9 mouse cellular contexts compared by ENCODE assay signal in genomic region chr1:38787443-38787842, GRCm38 (mm10). TPM values are rescaled to one million over a fixed set of nuclear protein-coding genes. Genes with fewer than 3 reads are reported as not detected.
A peak's percentile ranks its signal among the peaks of the same experiment; 100 is the strongest.
DNase-seq lines count a peak whose midpoint lies in the region; ATAC-seq and TF ChIP-seq lines count a peak whose summit lies in the region.
"Had no signal": no experiment of that assay in that cellular context is flagged by ENCODE, and none has a peak within 500 bp of the region (broad histone marks: within the 10 kb centered on the region; RNA-seq: fewer than 3 reads in every experiment).

No protein-coding gene starts in this region.

- H3K27me3 ChIP-seq in heart, embryonic 12.5 days (replicated peaks): no peaks in the 10 kb centered on the region
- H3K27me3 ChIP-seq in liver, embryonic 14.5 days (ENCODE audit: control insufficient read depth, insufficient read depth, low read length): no peaks in the 10 kb centered on the region
- H3K27me3 ChIP-seq in neural tube, embryonic 15.5 days (replicated peaks): no peaks in the 10 kb centered on the region
- H3K27me3 ChIP-seq: liver, embryonic 15.5 days had no signal

- H3K27ac ChIP-seq in heart, embryonic 12.5 days (ENCODE audit: poor library complexity, severe bottlenecking): no peak overlapping the region
- no peak overlapping the region for H3K27ac ChIP-seq in cortical plate, adult 2 months (ENCODE audit: insufficient read depth, low read length)
- H3K27ac ChIP-seq in gastrocnemius, adult 2 months: no peak overlapping the region
- H3K27ac ChIP-seq in liver, embryonic 14.5 days: no peak overlapping the region
- H3K27ac ChIP-seq in neural tube, embryonic 15.5 days (replicated peaks): 0 out of 2 replicates have a peak overlapping the region, but pooled peaks have one; percentile 13
- H3K27ac ChIP-seq: liver, embryonic 15.5 days had no signal

- ATAC-seq in heart, embryonic 12.5 days (ENCODE audit: insufficient number of reproducible peaks, low FRiP score): no peak
- no peak for ATAC-seq in liver, embryonic 14.5 days (ENCODE audit: insufficient read depth)
- peak; percentile 42 for ATAC-seq in neural tube, embryonic 15.5 days (ENCODE audit: low FRiP score)

- no peak overlapping the region for H3K4me2 ChIP-seq in heart, embryonic 12.5 days
- no peak overlapping the region for H3K4me2 ChIP-seq in liver, embryonic 14.5 days (ENCODE audit: low read depth)
- H3K4me2 ChIP-seq in neural tube, embryonic 15.5 days: no peak overlapping the region
- H3K4me2 ChIP-seq: liver, embryonic 15.5 days had no signal

- no peak for TF ChIP-seq EP300 in liver, embryonic 14.5 days (IDR thresholded peaks at IDR 0.05; ENCODE audit: low read depth)

- peak; percentile 34 to 69 for DNase-seq in heart, adult 18-20 months
- DNase-seq in T-cell, adult 2 months (ENCODE audit: low spot score): peak; percentile 42
- DNase-seq in gastrocnemius, adult 2 months: peak; percentile 26
- DNase-seq in kidney, postnatal 14 days: peak; percentile 58
- no peak for DNase-seq in liver, embryonic 14.5 days (ENCODE audit: low read depth in 3 of 3, low spot score in 3 of 3)

- peak; percentile 91 for TF ChIP-seq CTCF in cortical plate, adult 2 months (IDR thresholded peaks at IDR 0.05; ENCODE audit: extremely low read depth, insufficient read depth, low read length)
- TF ChIP-seq CTCF in gastrocnemius, adult 2 months (IDR thresholded peaks at IDR 0.05): peak; percentile 82
- TF ChIP-seq CTCF in liver, embryonic 14.5 days (IDR thresholded peaks at IDR 0.05; ENCODE audit: low read depth): peak; percentile 78

- no peak overlapping the region for H3K4me3 ChIP-seq in heart, embryonic 12.5 days
- no peak overlapping the region for H3K4me3 ChIP-seq in cortical plate, adult 2 months (ENCODE audit: insufficient read depth, low read length)
- no peak overlapping the region for H3K4me3 ChIP-seq in gastrocnemius, adult 2 months
- no peak overlapping the region for H3K4me3 ChIP-seq in liver, embryonic 14.5 days (ENCODE audit: insufficient read depth in 1 of 2, low read depth in 2 of 2, low read length in 2 of 2)
- no peak overlapping the region for H3K4me3 ChIP-seq in neural tube, embryonic 15.5 days (replicated peaks)
- H3K4me3 ChIP-seq: liver, embryonic 15.5 days had no signal

- no peak overlapping the region for H3K9ac ChIP-seq in heart, embryonic 12.5 days
- H3K9ac ChIP-seq in liver, embryonic 14.5 days (replicated peaks): no peak overlapping the region
- no peak overlapping the region for H3K9ac ChIP-seq in neural tube, embryonic 15.5 days (replicated peaks)
- H3K9ac ChIP-seq: liver, embryonic 15.5 days had no signal

- intact Hi-C loops in gastrocnemius, adult 2 months (cut with DNase I): loop anchor here (5.0 kb wide), 2 partner anchors 395 to 600 kb away; no protein-coding TSS in a partner anchor

- no peaks in the 10 kb centered on the region for H3K9me3 ChIP-seq in heart, embryonic 12.5 days (replicated peaks)
- no peaks in the 10 kb centered on the region for H3K9me3 ChIP-seq in liver, embryonic 14.5 days (ENCODE audit: control insufficient read depth, low read length)
- no peaks in the 10 kb centered on the region for H3K9me3 ChIP-seq in neural tube, embryonic 15.5 days (replicated peaks)
- H3K9me3 ChIP-seq: liver, embryonic 15.5 days had no signal

- 2% methylated on average over 5 of the region's 5 CpGs for WGBS in heart, embryonic 12.5 days
- WGBS in liver, embryonic 14.5 days (ENCODE audit: insufficient replicate concordance): 5% methylated on average over 5 of the region's 5 CpGs
- WGBS in neural tube, embryonic 15.5 days: 4% methylated on average over 5 of the region's 5 CpGs

- no peak for TF ChIP-seq POLR2A in cortical plate, adult 2 months (IDR thresholded peaks at IDR 0.05; ENCODE audit: extremely low read depth, insufficient read depth, low read length)

- H3K36me3 ChIP-seq in heart, embryonic 12.5 days: no peaks in the 10 kb centered on the region
- no peaks in the 10 kb centered on the region for H3K36me3 ChIP-seq in liver, embryonic 14.5 days (replicated peaks; ENCODE audit: control insufficient read depth, insufficient read depth, low read depth)
- H3K36me3 ChIP-seq in neural tube, embryonic 15.5 days: peaks cover 11% of the 10 kb centered on the region; the same call in 1 of the 2 replicates
- H3K36me3 ChIP-seq: liver, embryonic 15.5 days had no signal

- no peaks in the 10 kb centered on the region for H3K4me1 ChIP-seq in heart, embryonic 12.5 days (replicated peaks)
- no peaks in the 10 kb centered on the region for H3K4me1 ChIP-seq in cortical plate, adult 2 months (ENCODE audit: control insufficient read depth, insufficient read depth, low read length)
- no peaks in the 10 kb centered on the region for H3K4me1 ChIP-seq in liver, embryonic 14.5 days (replicated peaks; ENCODE audit: control insufficient read depth in 2 of 2, insufficient read depth in 2 of 2, low read length in 1 of 2)
- peaks cover 10% of the 10 kb centered on the region; the same call in 1 of the 2 replicates for H3K4me1 ChIP-seq in neural tube, embryonic 15.5 days
- H3K4me1 ChIP-seq: liver, embryonic 15.5 days had no signal

RNA-seq across cellular contexts. Expression of gene Lonrf2, which starts 49.1 kb away (rescaled TPM):
- total RNA-seq in heart, adult 18-20 months (2021): 1 to 10 TPM; 3.9 to 4.2 TPM
- polyA plus RNA-seq in heart, embryonic 12.5 days (2016; fragmentation: Nextera tagmentation; extraction: Ambion mirVana): 1.0 TPM in 2 replicates
- 60.5 and 60.8 TPM in 2 replicates for polyA plus RNA-seq in cortical plate, adult 2 months (2012; rRNA removed)
- total RNA-seq in gastrocnemius, adult 2 months (2021): under 1 TPM; 0.15 to 0.73 TPM
- polyA plus RNA-seq in liver, embryonic 14.5 days (2012; rRNA removed): 0.09 and 0.13 TPM in 2 replicates
- 0.08 TPM in 1 of 2 replicates, not detected in the other for polyA plus RNA-seq in liver, embryonic 14.5 days (2014; fragmentation: Nextera tagmentation; extraction: Ambion mirVana)
- polyA plus RNA-seq in neural tube, embryonic 15.5 days (2015; fragmentation: Nextera tagmentation; extraction: Ambion mirVana): 18.6 and 22.6 TPM in 2 replicates

Comparison
In these comparisons a context has a peak if more than half of its experiments do, and no peak if none do; other contexts are left out.
1. DNase-seq: peak in heart, adult 18-20 months (2 of 2), T-cell, adult 2 months (single experiment), gastrocnemius, adult 2 months (single experiment) and kidney, postnatal 14 days (single experiment); none in liver, embryonic 14.5 days (0 of 3).
2. Peak in every context shown above with its lines, with median percentiles within 50 percentile points of each other: CTCF ChIP-seq.